Mouse (Mus musculus): ENCODE results near the gene Gm21738.
"Not testable (repeated sequence)": the region's sequence is repeated elsewhere in the genome, so short reads cannot be mapped to it uniquely, and the experiment has no call there.

Gm21738 gene

DNA sequence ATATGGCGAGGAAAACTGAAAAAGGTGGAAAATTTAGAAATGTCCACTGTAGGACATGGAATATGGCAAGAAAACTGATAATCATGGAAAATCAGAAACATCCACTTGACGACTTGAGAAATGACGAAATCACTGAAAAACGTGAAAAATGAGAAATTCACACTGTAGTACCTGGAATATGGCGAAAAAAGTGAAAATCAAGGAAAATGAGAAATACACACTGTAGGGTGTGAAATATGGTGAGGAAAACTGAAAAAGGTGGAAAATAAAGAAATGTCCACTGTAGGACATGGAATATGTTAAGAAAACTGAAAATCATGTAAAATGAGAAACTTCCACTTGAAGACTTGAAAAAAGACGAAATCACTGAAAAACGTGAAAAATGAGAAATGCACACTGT, at the start of gene Gm21738:
TSS of gene Gm21738 (minus strand) at position 101 of the 400 bp plus-strand sequence.
- DNase-seq, result not testable (repeated sequence)

DNA sequence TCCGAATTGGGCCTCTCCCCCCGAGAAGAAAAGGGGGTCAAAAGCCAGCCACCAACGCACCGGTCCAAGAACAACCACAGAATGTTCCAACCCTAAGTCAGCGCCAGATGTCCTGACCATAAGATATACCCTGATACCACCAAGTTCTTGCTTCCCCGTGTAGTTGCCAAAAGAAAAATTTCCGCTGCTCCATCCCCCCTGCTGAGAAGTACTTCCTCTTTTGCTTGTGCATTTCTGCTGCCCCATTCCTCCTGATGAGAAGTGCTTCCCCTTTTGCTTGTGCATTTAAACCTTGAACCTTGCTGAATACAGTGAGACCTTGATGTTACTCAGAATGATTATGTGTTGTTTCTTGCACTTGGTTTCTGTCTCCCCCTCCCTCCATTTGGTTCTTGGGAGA, 35.0 kb downstream of the Gm21738 start:
- DNase-seq, result not testable (repeated sequence)
